Mouse (Mus musculus): ENCODE measurements around the gene Ctbp2. TPM values are rescaled to one million over a fixed set of nuclear protein-coding genes. Genes with fewer than 3 reads are reported as not detected.

Ctbp2 gene
- total RNA-seq, 2 experiments from 2014 or later: 44.1 to 47.4 TPM

GRCm38 (mm10) chr7:133094161-133094560 lies 30.0 kb downstream of the Ctbp2 start:
- H3K4me3 ChIP-seq: no peak overlapping the region
- no peak for DNase-seq (ENCODE audit: low spot score in 2 of 2)
- no peak for TF ChIP-seq CTCF (conservative IDR thresholded peaks at IDR 0.05)
- no peak overlapping the region for H3K27ac ChIP-seq

- no peak for TF ChIP-seq CTCF (conservative IDR thresholded peaks at IDR 0.05)
- Histone ChIP-seq H3K27ac (no peak overlapping the region), H3K4me3 (no peak overlapping the region)
- DNase-seq (ENCODE audit: low spot score in 2 of 2): no peak
These were observed 30.4 kb downstream of the Ctbp2 start for GRCm38 (mm10) chr7:133093731-133094130.

- no peak for TF ChIP-seq CTCF (conservative IDR thresholded peaks at IDR 0.05)
- no peak for DNase-seq (ENCODE audit: low spot score in 2 of 2)
- H3K27ac ChIP-seq: no peak overlapping the region
- H3K4me3 ChIP-seq: no peak overlapping the region
These were observed 33.5 kb downstream of the Ctbp2 start for GRCm38 (mm10) chr7:133090641-133091040.

- TF ChIP-seq CTCF (conservative IDR thresholded peaks at IDR 0.05): no peak
- Histone ChIP-seq H3K27ac (peak overlapping the region; percentile 83), H3K4me3 (no peak overlapping the region)
- DNase-seq (ENCODE audit: low spot score in 2 of 2): no peak
These were observed 34.4 kb downstream of the Ctbp2 start for GRCm38 (mm10) chr7:133089621-133090260.

- H3K4me3 ChIP-seq: peak overlapping the region; percentile 41
- peak overlapping the region; percentile 83 for H3K27ac ChIP-seq
- peak; percentile 19 to 59 for DNase-seq (ENCODE audit: low spot score in 2 of 2)
- TF ChIP-seq CTCF (conservative IDR thresholded peaks at IDR 0.05): no peak
These were observed 35.3 kb downstream of the Ctbp2 start for GRCm38 (mm10) chr7:133088830-133089261.

GRCm38 (mm10) chr7:133088411-133088810 lies 35.7 kb downstream of the Ctbp2 start:
- peak overlapping the region; percentile 41 for H3K4me3 ChIP-seq
- peak overlapping the region; percentile 83 for H3K27ac ChIP-seq
- no peak for DNase-seq (ENCODE audit: low spot score in 2 of 2)
- TF ChIP-seq CTCF (conservative IDR thresholded peaks at IDR 0.05): no peak

- no peak for DNase-seq (ENCODE audit: low spot score in 2 of 2)
- no peak overlapping the region for H3K27ac ChIP-seq
- no peak for TF ChIP-seq CTCF (conservative IDR thresholded peaks at IDR 0.05)
- no peak overlapping the region for H3K4me3 ChIP-seq
These were observed 38.7 kb downstream of the Ctbp2 start for GRCm38 (mm10) chr7:133085408-133085807.

- DNase-seq (ENCODE audit: low spot score in 2 of 2): no peak
- Histone ChIP-seq H3K27ac (no peak overlapping the region), H3K4me3 (no peak overlapping the region)
- TF ChIP-seq CTCF (conservative IDR thresholded peaks at IDR 0.05): no peak
These were observed 40.1 kb downstream of the Ctbp2 start for GRCm38 (mm10) chr7:133083936-133084614.

GRCm38 (mm10) chr7:133078929-133079328 lies 45.2 kb downstream of the Ctbp2 start:
- TF ChIP-seq CTCF (conservative IDR thresholded peaks at IDR 0.05): no peak
- no peak overlapping the region for H3K4me3 ChIP-seq
- no peak overlapping the region for H3K27ac ChIP-seq
- DNase-seq (ENCODE audit: low spot score in 2 of 2): no peak

GRCm38 (mm10) chr7:133074462-133075133 lies 49.6 kb downstream of the Ctbp2 start:
- DNase-seq (ENCODE audit: low spot score in 2 of 2): peak; percentile 41 to 47
- TF ChIP-seq CTCF (conservative IDR thresholded peaks at IDR 0.05): 0 out of 2 replicates have a peak, but pooled peaks have one; percentile 22
- peak overlapping the region; percentile 83 for H3K27ac ChIP-seq
- H3K4me3 ChIP-seq: no peak overlapping the region

GRCm38 (mm10) chr7:133073147-133073651 lies 51.0 kb downstream of the Ctbp2 start:
- no peak for DNase-seq (ENCODE audit: low spot score in 2 of 2)
- no peak overlapping the region for H3K4me3 ChIP-seq
- TF ChIP-seq CTCF (conservative IDR thresholded peaks at IDR 0.05): no peak
- H3K27ac ChIP-seq: no peak overlapping the region

- H3K27ac ChIP-seq: no peak overlapping the region
These were observed 51.6 kb downstream of the Ctbp2 start for GRCm38 (mm10) chr7:133072535-133072934.

GRCm38 (mm10) chr7:133067321-133067841 lies 56.8 kb downstream of the Ctbp2 start:
- no peak for DNase-seq (ENCODE audit: low spot score in 2 of 2)
- TF ChIP-seq CTCF (conservative IDR thresholded peaks at IDR 0.05): no peak
- H3K27ac ChIP-seq: peak overlapping the region; percentile 79
- H3K4me3 ChIP-seq: no peak overlapping the region

More at GRCm38 (mm10) chr7:133072535-133072934, 51.6 kb downstream of the Ctbp2 start:
- no peak overlapping the region for H3K4me3 ChIP-seq
- TF ChIP-seq CTCF (conservative IDR thresholded peaks at IDR 0.05): no peak
- DNase-seq (ENCODE audit: low spot score in 2 of 2): no peak
